ENCODE assay signal across 23 mouse cellular contexts in the genomic region with DNA sequence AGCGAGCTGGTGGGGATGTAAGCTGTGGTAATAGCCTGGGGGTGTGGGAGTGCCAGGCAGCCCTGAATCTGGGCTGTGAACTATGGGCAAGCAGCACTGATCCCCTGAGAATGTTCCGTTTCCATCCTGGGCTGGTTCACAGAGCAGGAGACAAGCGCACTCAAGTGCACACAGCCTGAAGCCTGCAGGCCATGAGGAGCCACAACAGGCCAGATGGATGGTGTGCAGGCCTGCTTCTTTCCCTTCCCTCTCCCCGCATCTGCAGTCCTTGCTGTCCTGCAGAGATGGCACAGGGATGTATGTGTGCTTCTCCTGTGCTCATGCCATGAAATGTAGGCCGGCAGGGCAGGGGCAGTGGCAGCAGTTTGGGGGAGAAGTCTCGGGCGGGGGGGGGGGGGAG. TPM values are rescaled to one million over a fixed set of nuclear protein-coding genes. Genes with fewer than 3 reads are reported as not detected.
"Had no signal": no experiment of that assay in that cellular context is flagged by ENCODE, and none has a peak within 500 bp of the region (broad histone marks: within the 10 kb centered on the region; RNA-seq: fewer than 3 reads in every experiment).

No protein-coding gene starts in this region.

- H3K9ac ChIP-seq: limb, embryonic 12.5 days; limb, embryonic 15.5 days; liver, embryonic 14.5 days; liver, postnatal 0 days; lung, embryonic 14.5 days had no signal

- H3K36me3 ChIP-seq: limb, embryonic 12.5 days; limb, embryonic 15.5 days had no signal

- H3K9me3 ChIP-seq: limb, embryonic 12.5 days; limb, embryonic 15.5 days had no signal

- DNase-seq: kidney, adult 18-20 months; kidney, adult 9 months; kidney, postnatal 14 days; kidney, postnatal 4 days; left cerebral cortex, postnatal 4 days; liver, postnatal 0 days; lung, embryonic 14.5 days; lung, postnatal 10 days; lung, postnatal 4 days; midbrain, embryonic 14.5 days; thymus, postnatal 25 days had no signal

- H3K27me3 ChIP-seq: limb, embryonic 12.5 days; limb, embryonic 15.5 days had no signal

- H3K4me1 ChIP-seq: limb, embryonic 12.5 days; limb, embryonic 15.5 days had no signal

- H3K4me3 ChIP-seq: limb, embryonic 12.5 days; limb, embryonic 15.5 days had no signal

- ATAC-seq: intestine, embryonic 16.5 days; liver, postnatal 0 days had no signal

- H3K27ac ChIP-seq: limb, embryonic 12.5 days; limb, embryonic 15.5 days; liver, embryonic 14.5 days; stomach, postnatal 0 days had no signal

- H3K4me2 ChIP-seq: limb, embryonic 12.5 days; limb, embryonic 15.5 days; liver, embryonic 11.5 days; lung, embryonic 14.5 days; midbrain, embryonic 11.5 days had no signal

RNA-seq across cellular contexts. Expression of gene 4931423N10Rik, which starts 17.9 kb away (rescaled TPM):
- polyA plus RNA-seq: intestine, embryonic 16.5 days; kidney, embryonic 16.5 days; limb, embryonic 12.5 days; limb, embryonic 15.5 days; liver, embryonic 11.5 days; liver, embryonic 14.5 days; liver, postnatal 0 days; lung, embryonic 14.5 days; midbrain, embryonic 11.5 days; midbrain, embryonic 14.5 days; neural tube, embryonic 11.5 days; small intestine, adult 2 months; spleen, adult 2 months; stomach, embryonic 14.5 days had no signal
